Mouse (Mus musculus) mouse trophoblast stem cell (cell line): Measurements from ENCODE around the gene Bmf.

Experiments
- in situ Hi-C, 2 experiments: fragments of 300-500 bp; cut with MseI, MboI; formaldehyde crosslinking; loops; 2 replicates in 1 of 2; 3 replicates in 1 of 2; pipeline ENCODE4 v1.15.1; 2025

The Bmf gene

DNA sequence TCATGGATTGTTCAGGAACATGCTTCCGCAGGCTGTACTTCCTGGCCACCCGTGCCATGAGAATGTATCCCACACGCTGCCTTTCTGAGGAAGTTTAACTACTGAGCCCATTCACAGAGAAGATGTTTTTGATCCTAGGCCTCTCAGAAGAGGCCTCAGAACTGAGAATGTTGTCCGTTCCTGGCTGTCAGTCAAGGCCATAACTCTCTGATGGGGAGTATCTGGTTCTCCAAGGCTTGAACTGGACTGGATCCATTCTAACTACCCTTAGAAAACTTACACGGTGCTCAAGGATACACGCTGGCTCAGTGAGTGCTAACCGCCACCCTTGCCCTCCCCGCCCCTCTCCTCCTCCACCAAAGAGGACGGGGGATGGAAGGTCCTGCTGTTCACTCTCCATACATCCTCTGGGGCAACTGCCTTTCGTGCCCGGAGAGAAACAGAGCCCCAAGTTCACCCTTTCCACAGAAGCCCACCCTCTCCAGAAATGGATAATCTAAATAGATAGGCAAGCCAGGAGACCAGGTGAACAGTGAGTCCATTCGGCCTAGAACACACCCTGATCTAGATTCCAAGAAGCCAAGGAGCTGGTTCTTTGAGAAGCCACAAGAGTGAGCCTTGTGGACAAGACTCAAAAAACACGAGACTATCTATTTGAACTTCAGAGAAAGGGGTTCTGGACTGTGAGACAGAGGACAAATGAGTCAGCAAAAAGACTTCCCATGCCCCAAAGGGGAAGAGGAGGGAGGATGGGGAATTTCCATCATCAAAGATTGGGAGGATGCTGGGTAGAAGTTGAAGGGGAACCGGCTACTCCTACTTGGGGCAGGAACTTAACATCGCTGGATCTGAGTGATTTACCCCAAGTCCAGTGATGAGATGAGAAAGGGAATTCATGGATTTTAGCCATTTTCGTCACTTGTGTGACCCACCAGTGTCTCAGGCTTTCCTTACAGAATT is 36.8 kb downstream of the Bmf start:
- in situ Hi-C loops, result no loop called here

DNA sequence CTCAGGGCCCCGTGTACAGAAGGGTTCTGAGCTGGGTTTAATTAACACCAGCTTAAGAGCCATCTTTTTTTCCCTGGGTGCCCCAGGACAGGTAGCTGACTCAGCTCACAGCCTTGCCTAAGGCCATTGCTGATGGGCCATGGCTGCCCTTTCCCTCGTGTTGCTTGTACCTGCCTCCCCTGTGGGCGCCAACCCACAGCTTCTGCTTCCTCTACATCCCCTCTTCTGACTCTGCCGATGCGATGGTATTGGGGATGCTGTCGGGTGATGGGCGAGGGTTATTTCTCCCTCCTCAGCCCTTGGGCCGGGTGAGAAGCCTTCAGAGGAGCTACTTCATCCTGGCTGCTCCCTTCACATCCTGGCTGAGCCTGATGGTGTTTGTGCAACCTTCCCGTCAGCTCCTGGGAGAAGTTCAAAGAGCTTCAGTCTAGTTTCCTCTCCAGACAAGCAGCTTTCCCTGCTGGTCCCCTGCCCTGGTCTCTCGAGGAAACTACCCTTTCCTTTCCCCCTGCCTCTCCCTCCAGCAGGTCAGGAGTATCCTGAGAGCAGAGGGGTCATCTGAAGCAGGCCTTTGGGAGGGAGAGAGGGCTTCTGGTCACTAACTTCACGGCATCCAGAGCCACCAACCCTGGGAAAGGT is 37.6 kb downstream of the Bmf start:
- in situ Hi-C loops, result no loop called here

DNA sequence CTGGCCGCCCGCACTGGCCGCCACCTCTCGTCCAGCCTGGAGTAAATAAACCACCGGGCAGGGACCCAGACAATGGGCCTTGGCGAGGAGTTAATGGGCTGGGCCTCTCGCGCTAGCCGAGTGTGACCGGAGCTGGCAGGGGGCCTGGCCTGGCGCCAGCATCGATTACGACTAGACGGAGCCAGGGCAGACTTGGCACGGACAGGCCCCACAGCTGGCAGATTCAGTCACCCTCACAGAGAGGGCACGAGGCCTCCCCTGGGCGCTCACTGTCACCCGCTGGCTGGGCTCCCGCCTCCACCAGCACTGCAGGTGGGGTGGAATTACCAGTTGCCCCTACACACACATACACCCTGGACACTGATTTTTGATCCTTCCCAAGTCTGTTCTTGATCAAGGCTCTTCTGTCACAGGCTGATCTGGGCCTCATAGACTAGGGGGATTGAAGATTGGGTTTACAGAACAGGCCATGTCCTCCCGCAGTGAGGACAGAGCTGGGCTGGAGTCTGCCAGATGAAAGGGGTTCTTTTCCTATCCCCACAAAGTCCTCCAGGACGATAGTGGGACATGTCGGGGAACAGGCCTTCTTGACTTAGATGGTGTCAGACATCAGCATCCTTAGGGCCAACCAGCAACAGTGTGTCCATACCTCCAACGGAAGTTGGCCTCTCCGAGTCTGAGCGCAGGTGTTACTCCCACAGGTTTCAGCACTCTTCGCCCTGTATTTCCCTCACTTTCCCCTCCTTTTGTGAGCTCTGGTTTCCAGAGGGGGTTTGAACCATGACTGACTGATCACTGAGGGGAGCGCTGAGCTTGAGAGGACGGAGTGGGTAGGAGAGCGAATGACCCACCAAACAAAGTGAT is 38.8 kb downstream of the Bmf start:
- in situ Hi-C loops, result no loop called here

DNA sequence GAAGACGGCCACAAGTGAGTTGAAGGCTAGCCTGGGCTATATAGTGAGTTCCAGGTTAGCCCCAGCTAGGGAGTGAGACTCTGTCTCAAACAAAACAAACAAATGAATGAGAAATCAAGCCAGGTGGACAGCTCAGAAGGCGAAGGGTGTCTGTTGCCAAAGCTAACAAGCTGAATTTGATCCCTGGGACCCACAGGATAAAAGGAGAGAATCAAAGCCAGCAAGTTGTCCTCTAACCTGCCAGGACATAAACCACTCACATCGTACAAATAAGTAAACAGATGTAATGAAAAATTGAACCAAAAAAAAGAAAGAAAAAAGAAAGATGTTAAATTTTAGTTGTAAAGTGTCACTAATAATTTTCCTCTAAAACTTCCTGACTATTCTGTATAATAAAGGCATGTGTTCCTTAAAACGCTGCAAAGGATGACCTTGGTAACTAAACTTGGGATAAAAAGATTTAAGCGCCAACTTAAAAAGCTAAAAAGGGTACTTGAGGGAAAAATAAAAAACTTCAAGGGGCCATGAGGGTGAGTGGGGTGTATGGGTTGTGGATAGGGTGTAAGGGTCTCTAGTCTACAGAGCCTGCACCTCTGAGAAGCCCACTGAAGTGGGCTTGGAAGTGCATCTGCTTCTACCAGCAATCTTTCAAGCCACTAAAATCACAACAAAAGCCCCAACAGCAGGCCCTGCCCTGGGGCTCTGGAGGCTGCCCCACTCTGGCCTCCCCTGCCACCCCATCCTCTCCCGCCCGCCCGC is 39.6 kb downstream of the Bmf start:
- in situ Hi-C loops, result no loop called here

DNA sequence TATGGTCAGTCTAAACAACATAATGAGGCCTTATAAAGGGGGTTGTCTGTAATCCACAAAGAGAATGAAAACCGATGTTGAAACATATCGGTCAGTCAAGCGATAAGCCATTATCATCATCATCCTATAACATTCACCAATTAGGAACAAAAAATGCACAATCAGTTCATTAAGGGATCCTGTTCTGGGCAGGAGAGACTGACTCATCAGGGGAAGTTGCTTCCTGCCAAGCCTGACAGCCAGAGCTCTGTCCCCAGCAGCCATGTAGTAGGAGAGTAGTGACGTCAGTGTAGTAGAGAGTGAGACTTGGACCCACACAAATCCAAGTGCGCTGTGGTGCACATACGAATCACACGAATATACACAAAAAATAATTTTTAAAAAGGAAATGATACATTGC is 42.4 kb downstream of the Bmf start:
- in situ Hi-C loops, result no loop called here

- in situ Hi-C loops, result no loop called here
These were observed 49.3 kb downstream of the Bmf start for GRCm38 (mm10) chr2:118500191-118500590.

DNA sequence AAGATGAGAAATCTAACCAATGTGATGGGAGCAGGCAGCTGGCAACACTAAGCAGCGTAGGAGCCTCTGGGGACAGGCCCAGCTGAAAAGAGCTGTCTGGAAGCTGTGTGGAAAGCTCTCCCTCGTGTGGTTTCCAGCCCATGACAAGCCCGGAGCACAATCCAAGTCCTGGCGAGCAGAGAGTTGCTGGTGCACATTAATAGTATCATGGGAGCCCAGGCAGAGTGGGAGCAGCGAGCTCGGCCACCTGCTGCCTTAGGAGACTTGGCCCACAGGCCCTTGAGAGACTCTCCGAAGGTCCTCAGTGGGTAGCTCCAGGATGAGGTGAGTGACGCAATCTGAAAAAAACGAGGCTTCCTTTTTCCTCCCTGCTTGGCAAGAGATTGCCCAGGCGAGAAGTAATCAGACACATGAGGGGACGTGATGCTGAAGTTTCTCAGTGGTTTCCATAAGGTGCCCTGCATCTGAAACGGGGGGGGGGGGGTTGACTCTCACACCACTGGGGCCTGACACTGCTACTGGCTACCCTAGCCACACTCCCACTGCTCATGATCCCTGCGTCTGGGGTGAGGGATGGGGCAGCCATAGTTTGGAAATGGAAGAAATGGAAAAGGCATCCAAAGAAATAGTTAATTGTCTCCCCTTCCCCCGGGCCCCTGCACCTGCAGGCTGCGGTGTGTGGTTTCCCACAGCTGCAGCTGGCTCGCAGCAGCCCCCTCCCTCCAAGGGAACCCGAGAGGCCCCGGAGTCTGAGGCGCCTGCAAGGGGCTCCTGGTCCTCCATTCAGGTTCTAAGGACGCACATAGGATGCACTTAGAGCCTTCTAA is 50.1 kb downstream of the Bmf start:
- in situ Hi-C loops, result no loop called here

DNA sequence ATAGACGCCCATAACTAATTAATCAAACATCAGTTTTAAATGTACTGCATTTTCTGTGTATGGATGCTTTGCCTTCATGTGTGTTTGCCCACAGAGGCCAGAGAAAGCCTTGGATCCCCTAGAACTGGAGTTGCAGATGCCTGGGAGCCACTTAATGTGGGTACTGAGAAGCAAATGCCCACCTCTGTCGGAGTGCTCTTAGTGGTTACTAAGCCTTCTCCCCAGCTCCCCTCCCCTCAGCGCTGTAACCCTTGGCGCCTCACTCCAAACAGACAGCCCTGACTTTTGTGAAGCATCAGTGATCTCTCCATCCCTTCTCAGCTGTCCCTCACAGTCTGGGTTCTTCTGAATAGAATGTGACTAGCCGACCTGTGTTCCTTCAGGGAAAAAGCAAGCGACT is 51.0 kb downstream of the Bmf start:
- in situ Hi-C loops, result no loop called here

- in situ Hi-C loops, result no loop called here
These were observed 51.6 kb downstream of the Bmf start for GRCm38 (mm10) chr2:118497890-118498289.

DNA sequence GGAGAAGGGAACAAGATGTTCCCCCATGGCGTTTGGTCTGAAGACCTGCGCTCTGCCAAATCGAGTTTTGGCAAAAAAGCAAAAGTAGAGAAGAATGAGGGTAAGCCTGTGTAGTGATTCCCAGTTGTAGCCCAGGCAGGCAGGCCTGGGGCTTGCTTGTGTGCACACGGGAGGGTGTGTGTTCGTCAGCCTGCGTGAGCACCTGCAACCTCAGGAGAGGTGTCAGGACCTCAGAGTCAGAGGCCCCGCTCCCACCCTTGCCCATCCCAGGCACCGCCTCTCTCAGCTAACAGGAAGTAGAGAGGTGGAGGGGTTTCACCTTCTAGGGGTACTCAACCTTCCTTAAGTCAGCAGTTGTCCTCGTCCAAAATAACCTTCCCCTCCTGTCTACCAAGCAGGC is 54.5 kb downstream of the Bmf start:
- in situ Hi-C loops, result no loop called here

- in situ Hi-C loops, result no loop called here
These were observed 57.6 kb downstream of the Bmf start for GRCm38 (mm10) chr2:118491741-118492395.

GRCm38 (mm10) chr2:118491281-118491731 is 58.2 kb downstream of the Bmf start:
- in situ Hi-C loops, result no loop called here

GRCm38 (mm10) chr2:118490241-118491091 is 59.0 kb downstream of the Bmf start:
- in situ Hi-C loops, result no loop called here

DNA sequence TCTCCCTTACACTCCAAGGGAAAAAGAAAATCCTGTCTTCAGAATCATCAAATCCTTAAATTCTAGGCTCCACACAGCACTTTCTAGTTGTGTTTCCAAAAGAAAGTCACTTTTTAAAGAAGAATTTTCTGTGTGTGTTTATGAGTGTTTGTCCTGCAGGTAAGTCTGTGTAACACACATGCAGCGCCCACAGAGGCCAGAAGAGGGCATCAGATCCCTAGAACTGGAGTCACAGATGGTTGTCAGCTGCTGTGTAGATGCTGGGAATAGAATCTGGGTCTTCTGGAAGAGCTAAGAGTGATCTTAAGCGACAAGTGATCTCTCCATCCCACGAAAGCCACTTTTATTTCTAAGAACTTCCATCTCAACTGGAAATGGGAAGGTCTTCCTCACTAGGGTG is 61.7 kb downstream of the Bmf start:
- in situ Hi-C loops, result loop anchor here in 1 of 2 experiments (5.0 kb wide), 1 partner anchor 119 kb away; no protein-coding TSS in a partner anchor

DNA sequence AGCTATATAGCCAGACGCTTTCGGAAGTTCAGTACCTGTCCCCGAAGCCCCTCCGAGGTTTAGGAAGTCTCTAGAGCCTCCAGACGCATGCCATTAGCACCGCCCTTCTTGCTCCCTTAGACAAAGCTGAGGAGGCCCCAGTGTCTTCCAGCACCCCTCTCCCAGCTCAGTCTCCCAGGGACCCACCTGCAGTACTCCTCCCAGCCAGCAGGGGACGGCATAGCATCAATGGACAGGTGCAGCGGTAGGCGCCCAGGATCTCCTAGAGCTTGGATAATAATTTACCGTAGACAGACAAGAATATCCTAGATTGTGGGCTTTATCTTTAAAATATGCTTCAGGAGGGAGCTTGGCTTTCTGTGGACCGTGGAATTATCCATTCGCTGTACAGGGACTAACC is 62.6 kb downstream of the Bmf start:
- in situ Hi-C loops, result loop anchor here in 1 of 2 experiments (5.0 kb wide), 1 partner anchor 120 kb away; no protein-coding TSS in a partner anchor

DNA sequence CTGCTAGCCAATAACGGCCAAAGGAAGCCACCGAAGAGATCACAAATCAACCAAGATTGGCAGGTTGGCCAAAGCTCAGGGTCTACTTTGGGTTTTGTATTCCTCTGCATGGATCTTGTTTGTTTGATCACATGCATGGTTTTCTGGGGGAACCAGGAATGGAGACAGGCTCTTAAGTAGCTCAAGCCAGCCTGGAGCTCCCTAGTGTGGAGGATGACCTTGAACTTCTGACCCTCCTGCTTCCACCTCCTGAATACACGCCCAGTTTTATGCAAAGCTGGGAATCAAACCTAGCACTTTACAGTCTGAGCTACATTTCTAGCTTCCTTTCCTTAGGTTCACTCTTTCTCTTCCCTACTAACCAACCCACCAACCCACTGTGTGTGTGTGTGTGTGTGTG is 64.1 kb downstream of the Bmf start:
- in situ Hi-C loops, result loop anchor here in 1 of 2 experiments (5.0 kb wide), 1 partner anchor 122 kb away; no protein-coding TSS in a partner anchor

DNA sequence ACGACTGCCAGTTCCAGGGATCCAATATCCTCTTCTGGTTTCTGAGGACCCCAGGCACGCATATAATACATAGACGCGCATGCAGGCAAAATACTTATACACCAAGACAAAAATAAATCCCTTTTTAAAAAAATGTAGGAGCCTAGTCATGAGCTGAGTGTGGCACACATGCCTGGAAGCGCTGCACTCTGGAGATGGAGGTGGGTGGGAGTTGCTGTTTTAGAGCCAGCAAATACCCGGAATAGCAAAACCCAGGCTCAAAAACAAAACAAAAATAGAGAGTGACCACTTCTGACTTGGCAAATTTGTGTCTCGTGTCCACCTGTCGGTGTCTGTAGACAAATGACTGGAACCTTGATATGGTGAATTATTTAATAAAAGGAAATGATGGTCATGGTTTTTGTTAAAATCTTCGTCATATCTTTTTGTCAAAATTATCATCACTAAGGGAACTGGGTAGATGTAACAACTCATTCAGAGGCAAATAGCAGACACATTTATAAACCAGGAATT is 65.0 kb downstream of the Bmf start:
- in situ Hi-C loops, result loop anchor here in 1 of 2 experiments (5.0 kb wide), 1 partner anchor 118 kb away; no protein-coding TSS in a partner anchor

- in situ Hi-C loops, result loop anchor here in 1 of 2 experiments (5.0 kb wide), 1 partner anchor 119 kb away; no protein-coding TSS in a partner anchor
These were observed 66.5 kb downstream of the Bmf start for GRCm38 (mm10) chr2:118483032-118483431.
